8 mouse cellular contexts compared by ENCODE assay signal in the genomic region with DNA sequence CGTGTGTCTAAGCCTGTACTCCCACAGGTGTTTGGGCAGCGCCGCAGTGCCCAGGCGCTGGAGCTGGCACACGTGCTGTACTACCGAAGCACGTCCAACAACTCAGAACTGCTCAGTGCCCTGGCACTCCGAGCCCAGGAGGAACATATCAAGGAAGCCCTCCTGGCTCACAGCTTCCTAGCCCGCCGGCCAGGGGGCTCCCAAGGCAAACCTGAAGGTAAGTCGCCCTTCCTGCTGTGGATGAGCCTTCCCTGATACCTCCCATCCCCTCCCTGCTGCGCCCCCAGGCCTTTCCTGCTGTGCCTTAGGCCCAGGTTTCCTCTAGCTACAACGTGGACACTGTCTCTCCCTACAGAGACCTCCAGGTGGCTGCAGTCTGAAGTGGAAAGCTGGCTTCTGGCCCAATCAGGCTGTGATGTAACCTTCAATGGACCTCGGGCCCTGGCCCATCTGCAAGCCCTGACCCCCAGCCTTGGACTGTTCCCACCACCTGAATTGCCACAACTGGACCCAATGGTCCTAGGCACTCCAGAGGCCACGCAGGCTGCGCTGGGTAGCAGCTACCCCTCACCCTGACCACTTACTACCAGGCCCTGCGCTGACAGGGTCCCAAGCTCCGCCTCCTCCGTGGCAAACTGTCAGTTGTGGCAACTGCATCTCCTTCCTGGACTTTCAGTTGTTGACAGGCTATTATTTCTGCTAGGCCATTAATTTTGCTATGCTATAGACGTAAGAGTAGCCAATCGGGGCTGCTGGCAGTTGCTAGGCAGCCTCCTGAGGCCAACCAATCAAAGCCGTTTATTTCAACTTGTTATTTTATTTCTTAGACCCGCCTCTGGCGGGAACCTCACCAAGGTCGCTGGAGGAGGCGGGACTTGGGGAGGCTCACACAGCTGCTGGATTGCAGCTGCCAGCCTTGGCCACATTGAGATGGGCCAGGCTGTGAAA. TPM values are rescaled to one million over a fixed set of nuclear protein-coding genes. Genes with fewer than 3 reads are reported as not detected.
DNase-seq lines count a peak whose midpoint lies in the region; ATAC-seq and TF ChIP-seq lines count a peak whose summit lies in the region.

No protein-coding gene starts in this region.

- no peaks in the 10 kb centered on the region; the same call in 1 of the 2 replicates for H3K36me3 ChIP-seq in neural tube, embryonic 15.5 days
- H3K36me3 ChIP-seq in testis, adult 2 months (ENCODE audit: control insufficient read depth, insufficient read depth, low read length), result no peaks in the 10 kb centered on the region

- no peak for TF ChIP-seq POLR2A in testis, adult 2 months (IDR thresholded peaks at IDR 0.05; ENCODE audit: control insufficient read depth, low read depth, low read length)

- H3K9me3 ChIP-seq in neural tube, embryonic 15.5 days (replicated peaks), result no peaks in the 10 kb centered on the region

- peaks cover 22% of the 10 kb centered on the region for H3K4me1 ChIP-seq in neural tube, embryonic 15.5 days
- H3K4me1 ChIP-seq in testis, adult 2 months (ENCODE audit: control insufficient read depth, insufficient read depth, low read length), result peaks cover 15% of the 10 kb centered on the region

- peak overlapping the region; percentile 19 for H3K4me3 ChIP-seq in neural tube, embryonic 15.5 days (replicated peaks)
- peak overlapping the region; percentile 8 for H3K4me3 ChIP-seq in testis, adult 2 months (ENCODE audit: control insufficient read depth, low read depth, low read length)

- peak overlapping the region; percentile 49 for H3K4me2 ChIP-seq in neural tube, embryonic 15.5 days

- TF ChIP-seq CTCF in testis, adult 2 months (IDR thresholded peaks at IDR 0.05; ENCODE audit: control insufficient read depth, insufficient read depth, insufficient replicate concordance, low read depth, low read length), result no peak

- peak overlapping the region; percentile 77 for H3K27ac ChIP-seq in neural tube, embryonic 15.5 days (replicated peaks)
- H3K27ac ChIP-seq in testis, adult 2 months (ENCODE audit: control insufficient read depth, insufficient read depth, low read depth, low read length), result peak overlapping the region; percentile 74

- ATAC-seq in neural tube, embryonic 15.5 days (ENCODE audit: low FRiP score), result peak; percentile 85

- H3K27me3 ChIP-seq in neural tube, embryonic 15.5 days (replicated peaks), result no peaks in the 10 kb centered on the region
- H3K27me3 ChIP-seq in testis, adult 2 months (ENCODE audit: control insufficient read depth, insufficient read depth, low read length), result no peaks in the 10 kb centered on the region

- 31% methylated on average over 26 of the region's 26 CpGs for WGBS in neural tube, embryonic 15.5 days

- DNase-seq in CD4-positive, CD25-positive, alpha-beta regulatory T cell, adult 2 months (ENCODE audit: low read depth, low spot score), result peak; percentile 91
- peak; percentile 94 for DNase-seq in brain, adult 2 months (ENCODE audit: low read depth, low spot score)
- peak; percentile 94 for DNase-seq in forelimb bud, embryonic 11.5 days (ENCODE audit: low read depth, low spot score)
- DNase-seq in heart, postnatal 4 days, result peak; percentile 79
- peak; percentile 76 to 77 for DNase-seq in layer of hippocampus, adult 18-20 months (ENCODE audit: low spot score in 2 of 2)
- peak; percentile 79 to 82 for DNase-seq in lung, adult 18-20 months

- H3K9ac ChIP-seq in neural tube, embryonic 15.5 days (replicated peaks), result peak overlapping the region; percentile 33

RNA-seq across cellular contexts. Expression of a gene that starts 4.9 kb away (rescaled TPM):
- total RNA-seq in heart, postnatal 4 days (2021), result 10 to 100 TPM; 38.0 to 42.1 TPM
- total RNA-seq in layer of hippocampus, adult 18-20 months (2021), result 1 to 10 TPM; 2.1 to 2.3 TPM
- 48.2 and 70.1 TPM in 2 replicates for polyA plus RNA-seq in neural tube, embryonic 15.5 days (2015; fragmentation: Nextera tagmentation; extraction: Ambion mirVana)
- polyA plus RNA-seq in testis, adult 2 months (2012; rRNA removed), result 80.7 and 85.0 TPM in 2 replicates

RNA-seq across cellular contexts. Expression of a gene that starts 7.5 kb away (rescaled TPM):
- 1 to 10 TPM; 1.6 TPM for total RNA-seq in heart, postnatal 4 days (2021)
- total RNA-seq in layer of hippocampus, adult 18-20 months (2021), result 1 to 10 TPM; 4.1 to 4.2 TPM
- polyA plus RNA-seq in neural tube, embryonic 15.5 days (2015; fragmentation: Nextera tagmentation; extraction: Ambion mirVana), result 5.9 and 6.2 TPM in 2 replicates
- 19.7 and 26.2 TPM in 2 replicates for polyA plus RNA-seq in testis, adult 2 months (2012; rRNA removed)

RNA-seq across cellular contexts. Expression of a gene that starts 19.6 kb away (rescaled TPM):
- 10 to 100 TPM; 36.9 to 43.9 TPM for total RNA-seq in heart, postnatal 4 days (2021)
- total RNA-seq in layer of hippocampus, adult 18-20 months (2021), result 10 to 100 TPM; 21.8 to 22.4 TPM
- polyA plus RNA-seq in neural tube, embryonic 15.5 days (2015; fragmentation: Nextera tagmentation; extraction: Ambion mirVana), result 7.5 and 7.8 TPM in 2 replicates
- 8.1 and 8.8 TPM in 2 replicates for polyA plus RNA-seq in testis, adult 2 months (2012; rRNA removed)

RNA-seq across cellular contexts. Expression of a gene that starts 19.8 kb away (rescaled TPM):
- total RNA-seq in heart, postnatal 4 days (2021), result 1 to 10 TPM in 1 of 2 experiments, under 1 TPM in 1; 0.90 to 1.3 TPM
- total RNA-seq in layer of hippocampus, adult 18-20 months (2021), result not detected
- polyA plus RNA-seq in neural tube, embryonic 15.5 days (2015; fragmentation: Nextera tagmentation; extraction: Ambion mirVana), result 0.37 and 0.52 TPM in 2 replicates
- 758 and 764 TPM in 2 replicates for polyA plus RNA-seq in testis, adult 2 months (2012; rRNA removed)

RNA-seq across cellular contexts. Expression of a gene that starts 38.2 kb away (rescaled TPM):
- total RNA-seq in heart, postnatal 4 days (2021), result under 1 TPM; 0.52 to 0.63 TPM
- total RNA-seq in layer of hippocampus, adult 18-20 months (2021), result 10 to 100 TPM; 10.6 to 10.7 TPM
- 3.2 and 4.2 TPM in 2 replicates for polyA plus RNA-seq in neural tube, embryonic 15.5 days (2015; fragmentation: Nextera tagmentation; extraction: Ambion mirVana)
- 21.1 and 22.3 TPM in 2 replicates for polyA plus RNA-seq in testis, adult 2 months (2012; rRNA removed)

Comparison
In these comparisons a context has a peak if more than half of its experiments do, and no peak if none do; other contexts are left out.
1. Peak in every context shown above with its lines: DNase-seq, ATAC-seq, H3K4me3 ChIP-seq and H3K27ac ChIP-seq.
2. RNA of a gene that starts 4.9 kb away (total RNA-seq): 38.0 to 42.1 TPM in heart, postnatal 4 days; 2.1 to 2.3 TPM in layer of hippocampus, adult 18-20 months; every median in the first group is over 10 times any median in the second.